Mouse (Mus musculus) left cerebral cortex, postnatal 10 days (tissue): ENCODE data around the gene Zbtb17. TPM values are rescaled to one million over a fixed set of nuclear protein-coding genes. Genes with fewer than 3 reads are reported as not detected.
A peak's percentile ranks its signal among the peaks of the same experiment; 100 is the strongest.

Experiments used
- DNase-seq, 2 experiments: peaks; one replicate each; pipeline ENCODE4 v3.0.0; 2021 to 2022; ENCODE audit warnings: low spot score in 2 of 2, mixed read lengths in 1 of 2; ENCODE audit errors: extremely low spot score in 1 of 2
- intact Hi-C: fragments of 180-260 bp; cut with DNase I; formaldehyde crosslinking; loops from one replicate; pipeline ENCODE4 v1.15.1; 2025
- total RNA-seq, 2 experiments: library from RNA; stranded (reverse); gene quantifications; 2 replicates each; pipeline ENCODE4 v1.2.3; 2021

The Zbtb17 gene
- total RNA-seq, 2 experiments from 2014 or later = 23.0 to 26.1 TPM

GRCm38 (mm10) chr4:141472641-141473321 is 28.3 kb downstream of the Zbtb17 start:
- peak in 1 of 2 experiments; percentile 30 for DNase-seq
- intact Hi-C loops = no loop called here

- no peak for DNase-seq
- intact Hi-C loops = no loop called here
Measured at GRCm38 (mm10) chr4:141474431-141474830, 30.0 kb downstream of the Zbtb17 start.

DNA sequence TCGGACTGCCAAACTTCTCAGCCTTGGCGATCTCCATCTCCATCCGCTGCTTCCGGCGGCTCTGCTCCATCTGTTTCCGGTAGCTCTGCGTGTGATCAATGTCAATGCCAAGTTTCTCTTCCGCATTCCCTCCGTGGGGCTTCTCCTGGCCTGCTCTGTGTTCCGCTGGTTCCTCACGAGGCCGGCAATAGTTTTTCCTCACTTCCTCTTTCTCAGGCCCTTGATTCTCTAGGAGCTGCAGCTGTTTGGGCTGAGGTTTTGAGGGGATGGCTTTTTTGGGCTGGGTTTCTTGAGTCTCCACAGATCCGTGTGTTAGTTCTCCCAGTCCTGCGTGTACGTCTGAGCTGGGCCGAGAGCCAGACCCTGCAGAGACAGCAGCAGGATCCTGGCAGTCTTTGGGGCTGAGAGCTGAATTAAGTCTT is 33.2 kb downstream of the Zbtb17 start:
- intact Hi-C loops = no loop called here
- DNase-seq = peak; percentile 77 to 85

DNA sequence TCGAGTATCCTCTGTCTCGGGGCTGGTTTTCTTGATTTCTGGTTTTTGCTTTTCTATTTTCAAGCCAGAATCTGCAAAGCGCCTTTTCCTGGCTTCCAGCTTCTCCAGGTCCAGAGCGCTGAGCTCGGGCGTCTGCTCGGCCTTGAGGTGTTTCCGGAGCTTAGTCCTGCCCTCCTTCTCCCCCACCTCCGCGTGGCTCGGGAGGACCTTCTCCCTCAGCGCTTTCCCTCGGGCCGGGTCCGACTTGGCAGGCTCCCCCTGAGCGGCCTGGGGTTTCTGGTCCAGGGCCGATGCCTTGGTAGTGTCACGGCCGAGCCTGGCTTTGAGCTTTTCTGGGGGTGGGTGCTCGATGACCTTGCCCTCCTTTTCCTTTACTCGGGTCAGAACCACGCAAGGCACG is 33.8 kb downstream of the Zbtb17 start:
- intact Hi-C loops = no loop called here
- DNase-seq = peak in 1 of 2 experiments; percentile 72

DNA sequence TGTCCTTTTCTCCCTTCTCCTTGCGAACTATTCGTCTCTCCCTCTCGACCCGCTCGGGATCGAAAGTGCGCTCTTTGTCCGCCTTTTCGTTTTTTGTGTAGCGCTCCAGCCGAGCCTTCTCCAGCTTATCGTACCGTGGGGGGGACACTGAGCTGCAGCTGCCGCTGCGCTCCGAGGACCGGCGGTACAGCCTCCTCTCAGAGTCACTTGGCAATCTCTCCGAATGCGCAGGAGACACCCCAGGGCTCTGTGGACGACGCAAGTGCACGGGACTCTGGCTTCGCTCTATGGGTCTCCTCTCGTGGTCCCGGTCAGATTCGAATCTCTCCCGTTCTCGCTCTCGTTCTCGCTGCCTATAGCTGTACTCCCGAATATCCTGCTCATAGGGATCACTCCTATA is 34.3 kb downstream of the Zbtb17 start:
- intact Hi-C loops = no loop called here
- DNase-seq = peak in 1 of 2 experiments; percentile 28

DNA sequence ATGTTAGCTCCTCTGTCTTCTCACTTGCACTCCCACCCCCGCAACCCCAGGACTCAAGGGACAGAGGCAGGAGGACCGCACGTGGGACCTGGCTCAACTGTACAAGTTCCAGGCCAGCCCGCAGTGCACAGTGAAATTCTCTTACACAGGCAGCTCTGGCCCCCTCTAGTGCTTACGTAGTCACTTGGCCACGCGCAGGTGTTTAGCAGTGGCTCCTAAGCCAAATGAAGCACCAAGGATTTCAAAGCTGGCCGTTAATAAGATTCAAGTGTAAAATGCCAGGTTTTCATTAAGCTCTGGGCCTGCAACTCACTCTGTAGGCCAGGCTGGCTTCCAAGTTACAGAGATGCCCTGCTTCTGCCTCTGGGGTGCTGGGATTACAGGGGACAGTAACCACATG is 35.0 kb downstream of the Zbtb17 start:
- intact Hi-C loops = no loop called here
- DNase-seq = peak in 1 of 2 experiments; percentile 41

DNA sequence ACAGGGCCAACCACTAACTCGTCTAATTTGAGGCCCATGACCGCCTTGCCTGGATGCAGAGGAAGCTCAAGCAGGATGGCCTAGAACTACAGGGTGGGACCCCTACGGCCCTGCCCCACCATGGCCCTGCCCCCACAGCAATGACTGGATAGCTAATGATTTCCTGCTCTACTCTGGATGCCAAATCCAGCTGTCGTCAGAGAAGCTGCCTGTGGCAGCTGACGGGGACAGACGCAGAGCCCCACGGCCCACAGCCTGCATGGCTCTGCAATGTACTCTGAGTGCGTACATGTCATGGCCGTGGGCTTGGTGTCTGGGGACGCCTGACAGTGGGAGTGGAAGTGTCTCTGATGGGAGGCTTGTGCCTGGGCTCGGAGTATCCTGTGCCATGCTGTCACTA is 39.6 kb downstream of the Zbtb17 start:
- intact Hi-C loops = no loop called here

DNA sequence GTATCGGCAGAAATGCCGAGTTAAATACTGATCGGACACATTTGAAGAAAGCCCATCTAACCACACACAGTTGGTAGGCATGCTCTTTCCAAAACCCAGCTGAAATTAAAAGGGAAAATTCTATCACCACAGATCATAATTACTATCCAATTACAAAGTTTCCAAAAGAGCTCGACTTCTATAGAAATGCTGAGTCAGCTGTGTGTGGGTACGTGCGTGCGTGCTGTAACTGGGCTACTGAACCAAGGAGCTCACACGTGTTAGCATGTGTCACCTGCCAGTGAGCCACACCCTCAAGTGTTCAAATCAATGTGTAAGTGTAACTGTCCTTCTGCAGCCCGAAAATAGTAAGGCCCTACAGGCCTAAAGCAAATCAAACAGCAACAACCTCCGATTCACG is 43.1 kb downstream of the Zbtb17 start:
- DNase-seq = no peak
- intact Hi-C loops = no loop called here

More for the DNA sequence above, 39.6 kb downstream of the Zbtb17 start:
- peak in 1 of 2 experiments; percentile 20 for DNase-seq

GRCm38 (mm10) chr4:141488670-141489069 is 44.2 kb downstream of the Zbtb17 start:
- no peak for DNase-seq
- intact Hi-C loops = no loop called here

- intact Hi-C loops = loop anchor here (5.0 kb wide), 1 partner anchor 37 kb away; the partner anchor contains the start of gene Spen
Measured at GRCm38 (mm10) chr4:141500637-141501036, 56.2 kb downstream of the Zbtb17 start.

DNA sequence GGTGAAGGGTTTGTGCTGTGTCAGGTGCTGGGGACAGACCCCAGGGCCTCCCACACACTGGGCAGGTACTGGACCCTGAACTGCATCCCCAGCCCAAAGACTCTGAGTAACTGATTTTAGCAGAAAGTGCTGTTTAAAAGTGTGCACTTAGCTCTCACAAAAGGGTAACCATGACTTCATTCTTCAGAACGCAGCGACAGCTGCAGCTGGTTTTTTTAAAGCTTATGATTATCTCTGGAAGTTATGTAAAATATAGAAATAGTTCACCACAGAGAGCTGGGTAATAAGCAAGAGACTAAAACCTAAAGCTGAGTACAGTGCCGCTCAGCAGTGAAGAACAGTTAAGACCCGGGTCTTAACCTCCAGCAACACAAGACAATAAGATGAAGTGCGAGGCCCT is 56.6 kb downstream of the Zbtb17 start:
- intact Hi-C loops = loop anchor here (5.0 kb wide), 1 partner anchor 36 kb away; the partner anchor contains the start of gene Spen
- DNase-seq = no peak

More at GRCm38 (mm10) chr4:141500637-141501036, 56.2 kb downstream of the Zbtb17 start:
- DNase-seq = no peak

DNA sequence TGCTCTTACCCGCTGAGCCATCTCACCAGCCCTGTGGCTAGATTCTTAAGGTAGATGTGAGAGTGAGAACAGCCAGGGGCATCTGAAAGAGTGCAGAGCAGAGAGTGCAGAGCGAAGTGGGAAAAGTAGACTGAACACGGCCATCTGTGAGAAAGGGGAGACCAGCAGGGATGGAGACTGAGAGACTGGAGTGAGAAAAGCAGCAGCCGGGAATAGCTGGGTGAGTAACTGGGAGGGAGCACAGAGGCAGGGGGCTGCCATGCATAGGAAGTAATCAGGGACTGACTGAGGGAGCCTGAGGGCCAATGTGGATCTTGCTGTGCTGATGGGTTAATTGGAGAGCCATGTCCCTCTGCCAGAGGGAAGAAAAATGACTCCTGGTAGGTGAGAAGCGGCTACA is 58.3 kb downstream of the Zbtb17 start:
- intact Hi-C loops = loop anchor here (5.0 kb wide), 1 partner anchor 35 kb away; the partner anchor contains the start of gene Spen
- DNase-seq = no peak

DNA sequence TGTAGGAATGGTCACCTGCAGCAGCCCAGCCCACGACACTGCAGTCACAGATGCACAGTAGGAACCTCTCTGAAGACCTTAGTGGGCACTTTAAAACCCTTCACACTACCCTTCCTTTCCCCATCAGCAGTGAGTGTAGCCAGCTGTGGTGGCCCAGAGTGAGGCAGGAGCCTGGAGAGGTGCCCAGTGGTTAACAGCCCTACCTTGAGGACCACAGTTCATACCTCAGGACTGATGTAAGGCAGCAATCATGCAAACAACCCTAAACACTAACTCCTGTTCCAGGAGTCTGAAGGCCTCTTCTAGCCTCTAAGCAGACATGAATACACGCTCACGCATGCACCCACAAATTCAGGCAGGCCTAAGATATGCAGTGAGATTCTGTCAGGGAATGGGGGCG is 60.0 kb downstream of the Zbtb17 start:
- intact Hi-C loops = loop anchor here (5.0 kb wide), 1 partner anchor 33 kb away; the partner anchor contains the start of gene Spen
- no peak for DNase-seq

GRCm38 (mm10) chr4:141505810-141506209 is 61.4 kb downstream of the Zbtb17 start:
- DNase-seq = no peak
- intact Hi-C loops = no loop called here

DNA sequence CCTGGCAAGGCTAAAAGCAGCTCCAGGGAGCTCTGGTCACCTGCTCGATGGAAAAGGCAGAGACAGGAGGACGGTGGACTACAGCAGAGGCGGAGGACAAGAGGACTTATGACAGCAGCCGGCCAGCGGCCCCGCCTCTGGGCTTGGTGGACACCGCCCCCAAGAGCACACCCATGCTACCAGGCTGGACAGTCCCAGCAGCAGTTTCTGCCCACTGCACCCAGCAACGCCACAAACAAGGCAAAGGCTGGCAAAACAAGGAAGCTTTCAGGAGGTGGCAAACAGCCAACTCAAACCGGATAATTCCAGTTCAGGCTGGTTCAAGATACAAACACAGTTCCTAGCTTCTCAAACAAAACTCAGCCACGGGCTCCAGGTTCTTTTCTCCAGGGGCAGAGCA is 61.9 kb downstream of the Zbtb17 start:
- DNase-seq = peak; percentile 84 to 87
- intact Hi-C loops = no loop called here

DNA sequence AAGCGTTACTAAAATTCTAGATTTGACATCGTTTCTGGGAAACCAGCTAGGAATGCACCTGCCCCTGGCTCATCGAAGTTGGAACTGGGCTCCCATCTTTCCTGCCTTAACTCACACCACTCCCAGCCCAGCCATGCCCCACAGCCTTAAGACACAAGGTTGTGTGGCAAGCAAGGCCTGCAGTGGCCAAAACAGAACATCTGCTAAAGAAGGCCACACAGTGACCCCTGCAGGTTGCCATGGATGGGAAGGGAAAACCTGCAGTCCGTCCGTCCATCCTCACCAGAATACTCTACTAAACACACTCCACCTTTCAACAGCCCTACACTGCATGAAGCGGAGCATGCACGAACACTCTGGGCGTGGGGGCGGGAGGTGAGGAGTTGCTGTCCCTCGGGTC is 62.4 kb downstream of the Zbtb17 start:
- intact Hi-C loops = no loop called here
- peak in 1 of 2 experiments; percentile 53 for DNase-seq

- intact Hi-C loops = no loop called here
- no peak for DNase-seq
Measured at GRCm38 (mm10) chr4:141510457-141510856, 66.0 kb downstream of the Zbtb17 start.

DNA sequence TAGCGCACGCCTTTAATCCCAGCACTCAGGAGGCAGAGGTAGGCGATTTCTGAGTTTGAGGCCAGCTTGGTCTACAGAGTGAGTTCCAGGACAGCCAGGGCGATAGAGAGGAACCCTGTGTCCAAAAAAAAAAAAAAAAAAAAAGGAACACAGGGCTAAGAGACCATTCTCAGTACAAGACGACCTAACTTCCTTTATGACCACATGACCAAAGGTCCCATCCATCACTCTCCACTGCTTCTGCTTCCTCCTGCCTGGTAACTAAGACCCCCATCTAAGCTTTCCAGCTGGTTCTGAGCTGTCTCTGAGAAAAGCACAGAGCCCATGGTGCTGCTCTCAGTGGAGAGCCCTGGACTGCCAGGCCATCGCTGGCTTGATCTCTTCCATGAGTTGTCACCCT is 67.7 kb downstream of the Zbtb17 start:
- intact Hi-C loops = no loop called here
- no peak for DNase-seq

GRCm38 (mm10) chr4:141514179-141514641 is 69.8 kb downstream of the Zbtb17 start:
- DNase-seq = peak in 1 of 2 experiments; percentile 69
- intact Hi-C loops = no loop called here
